Mouse (Mus musculus) liver, adult 2 months (tissue): ENCODE results near the gene Ahcy.

Experiments
- CTCF ChIP-seq: fragments of 200-500 bp; IDR thresholded peaks from 2 replicates; pipeline ENCODE4 v1.5.1; 2011; ENCODE audit warnings: low read depth, low read length, control low read depth
- POLR2A ChIP-seq: fragments of 200-500 bp; IDR thresholded peaks from 2 replicates; pipeline ENCODE4 v1.6.1; 2011; ENCODE audit warnings: low read length, control low read depth; ENCODE audit not compliant: insufficient read depth; ENCODE audit errors: extremely low read depth

DNA sequence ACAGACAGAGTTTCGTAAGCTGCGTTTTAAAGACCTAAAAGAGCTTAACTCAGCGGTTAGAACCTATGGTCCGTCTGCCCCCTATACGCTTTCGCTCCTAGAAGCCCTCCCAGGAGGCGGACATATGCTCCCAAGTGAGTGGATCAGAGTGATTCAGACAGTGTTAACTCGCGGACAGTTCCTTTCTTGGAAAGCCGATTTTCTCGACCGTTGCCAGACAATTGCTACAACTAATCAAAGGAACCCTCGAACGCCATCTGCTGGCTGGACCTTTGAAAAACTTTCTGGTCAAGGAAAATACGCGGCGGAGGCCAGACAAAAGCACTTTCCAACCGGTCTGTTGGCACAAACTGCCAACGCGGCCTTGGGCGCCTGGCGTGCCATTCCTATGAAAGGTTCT, 54.6 kb downstream of the Ahcy start:
- TF ChIP-seq CTCF, result peak; percentile 60
- no peak for TF ChIP-seq POLR2A
